Mouse (Mus musculus) brain, embryonic 14.5 days (tissue): ENCODE results near the gene Ppfia2.

ENCODE experiments used
- CTCF ChIP-seq: fragments of 200-500 bp; IDR thresholded peaks from 2 replicates; pipeline ENCODE4 v1.5.1; 2012; ENCODE audit warnings: inconsistent platforms, mild to moderate bottlenecking, moderate library complexity, borderline replicate concordance; ENCODE audit not compliant: insufficient read depth, insufficient read length; ENCODE audit errors: extremely low read depth
- POLR2A ChIP-seq: fragments of 200-500 bp; IDR thresholded peaks from 2 replicates; pipeline ENCODE4 v1.6.1; 2012; ENCODE audit warnings: mild to moderate bottlenecking, inconsistent platforms, borderline replicate concordance; ENCODE audit not compliant: poor library complexity, insufficient read depth, insufficient read length, severe bottlenecking; ENCODE audit errors: extremely low read depth

- TF ChIP-seq CTCF (no peak), POLR2A (no peak)
Measured at GRCm38 (mm10) chr10:106744966-106745365, 274.8 kb downstream of the Ppfia2 start.
